In the genomic region with DNA sequence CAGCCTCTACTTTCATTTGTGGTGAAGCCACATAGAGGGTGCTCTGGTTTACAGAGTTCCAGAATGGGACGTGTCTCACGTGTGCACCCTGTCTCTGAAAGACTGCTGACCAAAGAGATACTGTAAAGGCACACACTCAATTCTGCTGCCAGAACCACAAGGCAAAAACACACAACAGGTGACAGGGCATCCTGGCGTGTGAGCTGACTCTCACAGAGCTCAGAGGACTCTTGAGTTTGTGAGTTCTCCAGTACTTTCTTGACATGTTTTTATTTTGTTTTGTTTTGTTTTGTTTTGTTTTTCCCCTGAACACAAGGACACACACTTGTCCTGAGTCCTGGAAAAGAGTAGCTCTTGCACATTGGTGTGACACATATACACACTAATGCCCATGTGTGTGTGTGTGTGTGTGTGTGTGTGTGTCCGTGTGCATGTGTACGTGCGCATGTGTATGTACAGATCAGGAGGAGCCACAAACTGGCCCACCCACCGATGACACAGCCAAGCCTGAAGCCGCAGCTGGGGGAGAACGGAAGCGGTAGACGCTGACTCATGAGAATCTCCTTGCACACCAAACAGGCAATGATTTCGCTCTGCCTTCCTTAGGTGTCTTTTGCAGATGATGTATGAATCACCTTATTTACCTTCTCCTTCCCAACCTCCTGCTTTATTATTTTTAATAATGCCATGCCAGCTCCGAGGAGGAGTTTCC, we compare ENCODE assay signal across 8 mouse cellular contexts.
DNase-seq lines count a peak whose midpoint lies in the region; ATAC-seq and TF ChIP-seq lines count a peak whose summit lies in the region.

No protein-coding gene starts in this region.

- peak; percentile 20 for DNase-seq in embryonic facial prominence, embryonic 14.5 days (ENCODE audit: low spot score)
- no peak for DNase-seq in embryonic facial prominence, embryonic 10.5 days (ENCODE audit: low spot score)
- peak; percentile 8 to 20 for DNase-seq in spleen, adult 18-20 months
- no peak for DNase-seq in spleen, postnatal 14 days (ENCODE audit: low spot score in 2 of 2)
- peak; percentile 45 to 55 for DNase-seq in left cerebral cortex, postnatal 10 days (ENCODE audit: extremely low spot score in 1 of 2, low spot score in 2 of 2)
- DNase-seq in natural killer cell, adult 2 months (ENCODE audit: low spot score in 2 of 2), result peak; percentile 32 to 38
- DNase-seq in B cell, adult 2 months, result no peak
- no peak for DNase-seq in hindbrain, postnatal 0 days (ENCODE audit: low spot score)

- no peaks in the 10 kb centered on the region for H3K9me3 ChIP-seq in embryonic facial prominence, embryonic 14.5 days (ENCODE audit: control insufficient read depth, low read length)
- no peaks in the 10 kb centered on the region for H3K9me3 ChIP-seq in embryonic facial prominence, embryonic 10.5 days
- no peaks in the 10 kb centered on the region for H3K9me3 ChIP-seq in hindbrain, postnatal 0 days (ENCODE audit: low read length)

- H3K36me3 ChIP-seq in embryonic facial prominence, embryonic 14.5 days (ENCODE audit: control insufficient read depth, insufficient read depth, low read length), result no peaks in the 10 kb centered on the region
- no peaks in the 10 kb centered on the region for H3K36me3 ChIP-seq in embryonic facial prominence, embryonic 10.5 days (replicated peaks)
- H3K36me3 ChIP-seq in hindbrain, postnatal 0 days (ENCODE audit: insufficient read depth, low read length), result no peaks in the 10 kb centered on the region

- no peak for ATAC-seq in embryonic facial prominence, embryonic 14.5 days (ENCODE audit: low read depth)
- ATAC-seq in hindbrain, postnatal 0 days, result no peak

- H3K4me2 ChIP-seq in embryonic facial prominence, embryonic 14.5 days (ENCODE audit: low read depth, low read length), result no peak overlapping the region
- H3K4me2 ChIP-seq in hindbrain, postnatal 0 days (ENCODE audit: low read depth, low read length), result no peak overlapping the region

- H3K27me3 ChIP-seq in embryonic facial prominence, embryonic 14.5 days (replicated peaks; ENCODE audit: control insufficient read depth, insufficient read depth, low read length), result no peaks in the 10 kb centered on the region
- no peaks in the 10 kb centered on the region for H3K27me3 ChIP-seq in embryonic facial prominence, embryonic 10.5 days (replicated peaks; ENCODE audit: low read depth, poor library complexity, severe bottlenecking)
- no peaks in the 10 kb centered on the region for H3K27me3 ChIP-seq in hindbrain, postnatal 0 days (ENCODE audit: insufficient read depth, low read length)

- no peak overlapping the region for H3K27ac ChIP-seq in embryonic facial prominence, embryonic 14.5 days (replicated peaks; ENCODE audit: low read depth, low read length)
- H3K27ac ChIP-seq in embryonic facial prominence, embryonic 10.5 days (replicated peaks), result no peak overlapping the region
- no peak overlapping the region for H3K27ac ChIP-seq in hindbrain, postnatal 0 days

- no peak overlapping the region for H3K9ac ChIP-seq in embryonic facial prominence, embryonic 14.5 days (ENCODE audit: low read depth, low read length)
- no peak overlapping the region for H3K9ac ChIP-seq in hindbrain, postnatal 0 days (replicated peaks; ENCODE audit: low read length)

- H3K4me1 ChIP-seq in embryonic facial prominence, embryonic 14.5 days (ENCODE audit: control insufficient read depth, insufficient read depth, low read length), result no peaks in the 10 kb centered on the region
- H3K4me1 ChIP-seq in embryonic facial prominence, embryonic 10.5 days, result no peaks in the 10 kb centered on the region
- no peaks in the 10 kb centered on the region for H3K4me1 ChIP-seq in hindbrain, postnatal 0 days (ENCODE audit: insufficient read depth, low read length)

- intact Hi-C loops in left cerebral cortex, postnatal 10 days (cut with DNase I), result no loop called here

- H3K4me3 ChIP-seq in embryonic facial prominence, embryonic 14.5 days (ENCODE audit: low read depth, low read length), result no peak overlapping the region
- H3K4me3 ChIP-seq in embryonic facial prominence, embryonic 10.5 days, result no peak overlapping the region
- H3K4me3 ChIP-seq in hindbrain, postnatal 0 days (ENCODE audit: low read length), result no peak overlapping the region

- 76% methylated on average over 13 of the region's 13 CpGs for WGBS in embryonic facial prominence, embryonic 14.5 days
- 87% methylated on average over 13 of the region's 13 CpGs for WGBS in embryonic facial prominence, embryonic 10.5 days
- WGBS in hindbrain, postnatal 0 days, result 80% methylated on average over 13 of the region's 13 CpGs

- TF ChIP-seq CTCF in hindbrain, postnatal 0 days (IDR thresholded peaks at IDR 0.05; ENCODE audit: low read depth), result no peak

Comparison
In these comparisons a context has a peak if more than half of its experiments do, and no peak if none do; other contexts are left out.
1. DNase-seq: peak in embryonic facial prominence, embryonic 14.5 days (single experiment), spleen, adult 18-20 months (2 of 2), left cerebral cortex, postnatal 10 days (2 of 2) and natural killer cell, adult 2 months (2 of 2); none in embryonic facial prominence, embryonic 10.5 days (single experiment), spleen, postnatal 14 days (0 of 2), B cell, adult 2 months (0 of 2) and hindbrain, postnatal 0 days (single experiment).